Mouse (Mus musculus) G1E (cell line): Measurements from ENCODE around the gene H2-Oa.

Experiments
- CTCF ChIP-seq: IDR thresholded peaks from 2 replicates; pipeline ENCODE4 v1.5.1; 2012; ENCODE audit warnings: low read depth, low read length, inconsistent platforms, mixed read lengths
- GATA1 ChIP-seq: IDR thresholded peaks from 2 replicates; pipeline ENCODE4 v1.6.1; 2012; ENCODE audit warnings: borderline replicate concordance, low read length, inconsistent platforms, mixed read lengths
- GATA2 ChIP-seq: IDR thresholded peaks from 2 replicates; pipeline ENCODE4 v1.6.1; 2012; ENCODE audit warnings: low read depth, low read length, inconsistent platforms, borderline replicate concordance
- POLR2AphosphoS5 ChIP-seq: IDR thresholded peaks from 2 replicates; pipeline ENCODE4 v1.6.1; 2012; ENCODE audit warnings: low read depth, low read length, inconsistent platforms; ENCODE audit not compliant: insufficient replicate concordance
- TAL1 ChIP-seq: conservative IDR thresholded peaks from 2 replicates; pipeline ENCODE4 v1.6.1; 2012; ENCODE audit warnings: low read depth, low read length, inconsistent platforms, mixed read lengths

GRCm38 (mm10) chr17:34109806-34110195, 17.7 kb downstream of the H2-Oa start:
- TF ChIP-seq CTCF (no peak), TAL1 (no peak), POLR2AphosphoS5 (peak; percentile 38; the same call in 1 of the 2 replicates), GATA1 (no peak), GATA2 (no peak)
